Mouse (Mus musculus): ENCODE measurements at regions not wholly inside any gene's neighbourhood (a gene's known extent, or its start where the extent isn't known, plus 50 kb on each side); places are given as distances from the start of the nearest gene placed in this dataset.

- DNase-seq (ENCODE audit: low spot score in 2 of 2), result no peak
These were observed 66.2 kb downstream of the Car2 start for GRCm38 (mm10) chr3:14952169-14952729.

GRCm38 (mm10) chr3:14952951-14953350, 66.9 kb downstream of the Car2 start:
- no peak for DNase-seq (ENCODE audit: low spot score in 2 of 2)

- no peak for DNase-seq (ENCODE audit: low spot score in 2 of 2)
These were observed 71.4 kb downstream of the Car2 start for GRCm38 (mm10) chr3:14957481-14957880.

- no peak for DNase-seq (ENCODE audit: low spot score in 2 of 2)
These were observed 72.2 kb downstream of the Car2 start for GRCm38 (mm10) chr3:14958277-14958676.

GRCm38 (mm10) chr3:14959586-14959985, 73.5 kb downstream of the Car2 start:
- no peak for DNase-seq (ENCODE audit: low spot score in 2 of 2)

- no peak for DNase-seq (ENCODE audit: low spot score in 2 of 2)
These were observed 78.7 kb downstream of the Car2 start for GRCm38 (mm10) chr3:14964795-14965194.

GRCm38 (mm10) chr3:14965438-14966044, 79.5 kb downstream of the Car2 start:
- DNase-seq (ENCODE audit: low spot score in 2 of 2), result no peak

- DNase-seq (ENCODE audit: low spot score in 2 of 2), result no peak
These were observed 81.2 kb downstream of the Car2 start for GRCm38 (mm10) chr3:14967235-14967634.

GRCm38 (mm10) chr3:14968345-14968744, 82.3 kb downstream of the Car2 start:
- DNase-seq (ENCODE audit: low spot score in 2 of 2), result no peak

GRCm38 (mm10) chr3:14969698-14970097, 83.6 kb downstream of the Car2 start:
- DNase-seq (ENCODE audit: low spot score in 2 of 2), result no peak

- DNase-seq (ENCODE audit: low spot score in 2 of 2), result no peak
These were observed 85.6 kb downstream of the Car2 start for GRCm38 (mm10) chr3:14971647-14972046.

- DNase-seq (ENCODE audit: low spot score in 2 of 2), result no peak
These were observed 88.7 kb downstream of the Car2 start for GRCm38 (mm10) chr3:14974758-14975157.

GRCm38 (mm10) chr3:14975203-14975602, 89.1 kb downstream of the Car2 start:
- no peak for DNase-seq (ENCODE audit: low spot score in 2 of 2)

- DNase-seq (ENCODE audit: low spot score in 2 of 2), result no peak
These were observed 93.1 kb downstream of the Car2 start for GRCm38 (mm10) chr3:14979116-14979613.

GRCm38 (mm10) chr3:14989635-14990034, 103.6 kb downstream of the Car2 start:
- no peak for DNase-seq (ENCODE audit: low spot score in 2 of 2)

- no peak for DNase-seq (ENCODE audit: low spot score in 2 of 2)
These were observed 107.9 kb downstream of the Car2 start for GRCm38 (mm10) chr3:14993936-14994335.

- no peak for DNase-seq (ENCODE audit: low spot score in 2 of 2)
These were observed 111.2 kb downstream of the Car2 start for GRCm38 (mm10) chr3:14997241-14997640.

GRCm38 (mm10) chr3:14998521-14998920, 112.4 kb downstream of the Car2 start:
- DNase-seq (ENCODE audit: low spot score in 2 of 2), result no peak

GRCm38 (mm10) chr3:14999411-14999810, 113.3 kb downstream of the Car2 start:
- DNase-seq (ENCODE audit: low spot score in 2 of 2), result no peak

- DNase-seq (ENCODE audit: low spot score in 2 of 2), result no peak
These were observed 113.8 kb downstream of the Car2 start for GRCm38 (mm10) chr3:14999914-15000313.

- no peak for DNase-seq (ENCODE audit: low spot score in 2 of 2)
These were observed 114.6 kb downstream of the Car2 start for GRCm38 (mm10) chr3:15000657-15001056.

- DNase-seq (ENCODE audit: low spot score in 2 of 2), result no peak
These were observed 121.7 kb downstream of the Car2 start for GRCm38 (mm10) chr3:15007821-15008220.

GRCm38 (mm10) chr3:15008501-15008900, 122.4 kb downstream of the Car2 start:
- DNase-seq (ENCODE audit: low spot score in 2 of 2), result no peak

GRCm38 (mm10) chr3:15009747-15010146, 123.7 kb downstream of the Car2 start:
- no peak for DNase-seq (ENCODE audit: low spot score in 2 of 2)
